Mouse (Mus musculus) kidney, postnatal 10 days (tissue): ENCODE results near the gene Rara.
A peak's percentile ranks its signal among the peaks of the same experiment; 100 is the strongest.

ENCODE experiments used
- DNase-seq: peaks from one replicate; pipeline ENCODE4 v3.0.0; 2021; ENCODE audit warnings: mixed read lengths

Gene Rara

DNA sequence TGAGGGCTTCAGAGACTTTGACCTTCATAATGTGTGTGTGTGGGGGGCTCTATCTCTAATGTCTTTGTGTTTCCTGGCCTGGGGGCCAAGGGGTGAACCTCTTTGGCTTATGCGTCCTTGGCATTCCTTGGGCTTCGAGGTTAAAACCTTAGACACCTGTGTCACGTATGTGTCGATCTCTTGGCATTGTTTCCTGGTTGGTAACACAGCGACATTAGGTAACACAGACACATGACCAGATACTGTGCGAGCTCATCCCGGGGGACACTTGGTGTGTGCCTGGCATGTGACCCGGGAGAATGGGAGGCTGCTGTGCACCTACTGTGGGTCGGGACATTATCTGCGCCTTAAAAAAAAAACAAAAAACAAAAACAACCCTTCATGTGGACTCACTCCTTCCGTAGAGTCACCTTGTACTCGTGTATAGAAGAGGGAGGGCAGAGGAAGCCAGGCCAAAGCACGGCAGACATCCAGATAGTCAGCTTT lies 26.3 kb downstream of the Rara start:
- no peak for DNase-seq

DNA sequence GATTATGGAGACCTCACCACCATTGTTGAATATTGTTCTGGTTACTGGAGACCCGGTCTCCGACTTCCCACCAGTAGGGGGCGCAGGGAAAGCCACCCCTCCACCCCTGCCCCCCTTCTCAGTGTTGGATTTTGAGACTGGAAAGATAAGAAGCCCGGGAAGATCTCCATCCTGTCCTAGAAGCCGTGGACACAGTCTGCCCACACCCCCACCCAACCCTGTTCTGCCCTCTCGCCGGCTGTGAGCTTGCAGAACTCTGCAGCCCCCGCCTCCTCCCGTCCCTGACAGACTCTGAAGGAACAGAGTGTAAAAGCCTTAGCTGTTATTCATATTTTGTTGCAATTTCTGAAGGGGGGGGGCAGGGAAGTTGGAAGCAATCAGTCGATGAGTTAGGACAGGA lies 26.8 kb downstream of the Rara start:
- DNase-seq = peak; percentile 92

DNA sequence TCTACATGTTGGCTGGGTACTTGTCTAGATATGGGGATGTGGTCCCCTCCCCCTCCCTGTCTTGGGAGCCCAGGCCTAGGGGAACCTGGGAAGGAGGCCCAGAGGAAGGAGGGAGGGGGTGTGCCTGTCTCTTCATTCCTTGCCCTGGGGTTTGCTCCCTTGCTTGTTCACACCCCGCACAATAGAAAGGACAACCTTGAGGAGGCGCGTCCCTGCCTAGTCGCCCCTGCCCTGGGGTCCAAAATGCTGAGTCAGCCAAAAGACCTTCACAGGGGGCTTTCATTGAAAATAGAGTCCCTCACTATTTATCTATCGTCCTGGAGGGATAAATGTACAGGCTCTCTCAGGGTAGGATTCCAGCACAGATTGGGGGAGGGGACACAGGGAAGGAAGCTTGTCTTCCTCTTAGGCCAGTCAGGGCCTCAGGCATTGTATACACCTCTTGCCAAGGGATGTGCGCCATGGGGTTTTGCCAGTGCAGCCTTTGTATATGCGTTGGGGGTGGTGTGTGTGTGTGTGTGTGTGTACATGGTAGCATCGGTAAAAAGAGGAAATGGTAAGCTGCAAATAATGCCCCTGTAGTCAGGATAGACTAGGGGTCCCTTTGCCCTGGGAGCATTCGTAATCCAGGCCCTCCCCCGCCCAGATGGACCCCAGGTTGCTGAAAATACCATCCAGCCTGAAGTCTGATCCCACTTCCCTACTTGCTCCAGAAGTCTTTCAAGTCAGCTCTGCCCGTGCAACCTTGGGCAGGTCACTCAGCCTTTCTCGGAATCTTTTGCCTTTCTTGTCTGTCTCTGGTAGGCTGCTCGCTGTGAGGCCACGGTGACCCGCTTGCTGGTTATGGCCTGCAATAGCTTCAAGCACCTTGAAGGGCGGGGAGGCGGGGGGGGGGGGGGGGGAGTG lies 27.4 kb downstream of the Rara start:
- peak; percentile 67 for DNase-seq

DNA sequence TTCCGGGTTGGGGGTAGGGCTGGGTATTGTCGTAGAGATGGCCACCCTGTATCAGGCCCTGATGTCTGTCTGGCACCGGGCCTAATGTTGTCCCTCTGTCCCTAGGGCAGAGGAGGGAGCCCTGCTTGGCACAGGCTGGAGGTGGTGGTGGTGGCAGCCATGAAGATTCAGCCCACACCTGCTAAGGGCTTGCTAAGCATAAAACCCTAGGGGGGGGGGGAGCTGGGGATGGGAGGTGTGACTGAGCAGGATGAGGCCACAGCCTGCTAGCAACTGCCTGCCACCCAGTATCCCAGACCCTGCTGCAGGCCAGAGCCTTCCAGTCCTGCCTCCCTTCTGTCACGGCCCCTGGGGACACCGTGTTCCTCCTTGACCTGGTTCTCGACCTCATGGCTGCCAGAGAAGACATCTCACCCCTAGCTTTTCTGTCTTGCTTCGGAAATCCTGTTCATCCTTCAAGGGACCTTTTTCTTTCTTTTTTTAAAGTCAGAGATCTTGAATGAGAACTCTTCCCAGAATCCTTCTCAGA lies 28.2 kb downstream of the Rara start:
- peak; percentile 50 for DNase-seq

DNA sequence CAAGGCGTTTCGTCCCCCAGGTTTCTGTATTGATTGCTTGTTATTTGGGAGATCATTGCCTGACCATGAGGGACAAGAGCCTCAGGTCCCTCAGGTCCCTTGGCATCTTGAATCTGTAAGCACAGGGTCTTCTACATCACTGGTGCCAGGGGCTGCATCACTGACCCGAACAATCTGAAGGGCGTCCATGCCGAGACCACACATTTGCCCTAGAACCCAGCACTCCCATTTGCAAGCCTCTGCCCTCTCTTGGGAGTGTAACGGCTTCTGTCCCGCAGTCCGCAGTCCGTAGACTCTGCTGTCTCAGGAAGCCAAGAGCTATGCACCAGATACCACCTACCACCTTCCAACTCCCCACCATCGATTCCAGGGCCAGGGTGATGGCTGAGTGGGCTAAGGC lies 28.7 kb downstream of the Rara start:
- no peak for DNase-seq

DNA sequence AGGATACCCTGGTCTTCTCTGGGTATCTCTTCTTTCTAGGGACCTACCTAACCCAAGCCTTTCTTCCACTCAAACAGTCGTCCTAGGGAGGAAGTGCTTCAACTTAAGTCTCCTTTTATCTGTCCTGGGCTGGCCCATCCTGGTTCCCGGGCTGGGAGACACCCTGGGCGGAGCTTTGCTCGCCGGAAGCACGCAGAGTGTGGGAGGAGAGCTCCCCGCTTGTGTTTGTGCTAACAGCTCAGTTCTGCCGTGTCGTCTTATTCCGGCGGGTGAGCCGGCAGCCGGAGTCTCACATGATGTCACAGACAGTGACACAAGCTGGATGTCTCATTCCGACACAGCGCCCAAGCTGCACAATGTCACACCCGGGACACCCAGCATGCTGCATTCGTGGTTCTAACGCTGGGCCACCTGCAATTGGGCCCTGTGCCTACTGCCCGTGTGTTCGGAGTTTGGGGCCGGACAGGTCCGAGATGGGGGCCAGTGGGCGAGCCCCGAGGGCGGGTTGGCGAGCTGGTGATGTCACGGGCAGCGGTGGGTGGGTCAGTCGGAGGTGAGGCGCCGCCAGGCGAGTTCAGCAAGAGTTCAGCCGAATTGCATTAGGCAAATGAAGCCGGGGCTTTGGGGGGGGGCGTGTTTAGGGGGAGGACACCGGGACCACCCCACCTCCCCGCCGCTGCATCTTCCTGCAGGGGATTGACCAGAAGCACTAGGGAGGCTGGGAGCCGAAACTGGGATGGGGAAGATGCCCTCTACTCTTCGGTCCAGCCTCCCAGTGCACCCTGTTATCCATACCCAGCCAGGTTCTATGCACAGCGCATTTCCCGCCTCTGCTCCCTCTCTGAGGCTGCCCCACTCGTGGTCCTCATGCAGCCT lies 32.1 kb downstream of the Rara start:
- peak; percentile 92 for DNase-seq

DNA sequence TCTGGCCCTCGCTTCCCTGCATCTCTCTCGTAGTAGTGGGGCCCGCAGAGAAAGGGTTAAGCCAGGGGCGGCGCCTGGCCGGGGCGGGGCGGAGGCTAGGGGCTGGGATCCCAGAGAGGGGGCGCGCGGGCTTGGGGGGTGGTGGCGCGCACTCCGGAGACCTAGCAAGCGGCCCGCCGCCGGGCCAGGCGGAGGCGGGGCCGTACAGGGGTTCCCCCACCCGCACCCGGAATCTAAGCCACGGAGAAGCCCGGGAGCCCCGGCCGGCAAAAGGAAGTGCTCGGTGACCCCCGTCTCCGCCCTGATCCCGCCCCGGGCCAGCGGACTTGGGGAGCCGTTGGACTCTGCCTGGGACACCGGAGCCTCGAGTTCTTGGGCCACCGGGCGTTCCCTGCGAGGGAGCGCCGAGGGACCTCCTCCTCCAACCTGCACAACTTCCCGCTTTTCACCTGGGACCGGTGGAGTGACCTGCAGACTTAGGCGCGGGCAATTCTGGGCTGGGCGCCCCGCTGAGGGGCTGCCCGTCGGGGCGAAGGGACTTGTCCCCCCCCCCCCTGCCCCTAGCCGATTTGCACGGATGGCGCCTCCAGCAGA lies 32.8 kb downstream of the Rara start:
- peak; percentile 94 for DNase-seq

DNA sequence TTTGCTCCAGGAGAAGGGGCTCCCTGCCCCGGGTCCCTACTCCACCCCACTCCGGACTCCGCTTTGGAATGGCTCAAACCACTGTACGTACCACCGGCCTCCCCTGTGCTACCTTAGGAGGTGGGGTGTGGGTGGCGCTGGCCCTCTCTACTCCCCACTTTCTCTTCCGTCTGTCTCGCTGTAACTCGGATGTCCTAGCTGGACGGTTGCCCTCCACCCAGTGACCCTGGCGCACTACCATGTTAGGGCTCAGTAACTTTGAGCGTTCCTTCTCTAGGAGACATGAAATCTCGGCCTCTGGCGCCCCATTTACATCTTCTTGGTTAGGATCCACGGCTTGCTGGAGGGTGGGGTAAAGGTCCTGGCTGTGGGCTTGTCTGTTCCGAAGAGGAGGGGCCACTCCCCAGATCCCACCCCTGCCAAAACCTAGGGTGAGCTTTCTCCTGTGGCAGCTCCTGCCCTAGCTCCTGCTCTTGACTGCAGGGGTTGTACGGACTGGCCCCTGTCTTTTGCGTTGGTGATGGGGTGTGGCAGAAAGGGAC lies 33.5 kb downstream of the Rara start:
- DNase-seq = peak; percentile 71

DNA sequence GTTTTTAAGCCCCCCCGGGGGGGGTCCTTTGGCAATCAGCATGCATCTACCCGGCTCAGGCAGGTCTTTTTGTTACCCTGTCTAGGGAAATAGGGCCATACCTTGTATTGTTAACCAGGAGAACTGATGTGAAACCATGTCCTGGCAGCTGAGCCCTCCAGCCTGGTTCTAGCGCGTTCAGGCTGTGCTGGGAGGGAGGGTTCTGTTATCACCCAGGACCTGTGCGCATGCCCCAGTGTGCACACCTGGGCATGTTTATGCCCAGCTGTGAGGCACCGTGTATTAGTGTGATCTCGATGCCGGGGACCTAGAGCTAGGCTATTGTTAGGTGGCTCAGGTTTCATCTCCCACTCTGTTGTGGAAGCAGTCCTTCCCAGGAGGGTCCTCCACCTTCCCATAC lies 34.1 kb downstream of the Rara start:
- DNase-seq = no peak

DNA sequence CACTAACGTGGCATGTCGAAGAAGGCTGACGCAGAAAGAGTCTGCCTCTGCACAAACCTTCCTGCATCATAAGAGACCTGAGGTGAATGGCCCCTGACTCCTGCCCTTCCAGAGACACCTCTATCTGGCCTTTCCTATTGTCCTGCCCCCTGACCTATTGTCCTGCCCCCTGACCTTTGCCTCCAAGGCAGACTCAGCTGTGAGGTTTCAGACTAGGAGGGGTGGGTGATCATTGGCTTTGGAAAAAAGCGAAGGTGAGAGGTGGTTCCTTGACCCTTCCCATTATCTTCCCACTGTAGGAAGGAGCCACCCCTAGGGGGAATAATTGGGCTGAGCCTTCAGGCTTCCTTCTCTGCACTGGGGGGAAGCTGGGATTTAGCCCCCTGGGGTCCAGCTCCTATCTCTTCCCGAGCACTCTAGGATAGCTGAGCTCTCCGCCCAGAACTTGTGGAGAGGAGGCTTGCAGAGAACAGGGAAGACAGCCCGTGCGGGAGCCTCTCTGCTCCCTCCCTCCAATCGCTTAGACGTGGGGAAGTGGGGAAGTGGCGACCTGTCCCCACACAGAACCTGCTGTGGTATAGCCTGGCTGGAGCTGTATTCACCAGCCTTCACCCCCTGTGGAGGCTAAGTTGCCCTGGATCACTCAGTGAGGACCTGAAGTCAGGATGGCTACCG lies 34.9 kb downstream of the Rara start:
- no peak for DNase-seq

DNA sequence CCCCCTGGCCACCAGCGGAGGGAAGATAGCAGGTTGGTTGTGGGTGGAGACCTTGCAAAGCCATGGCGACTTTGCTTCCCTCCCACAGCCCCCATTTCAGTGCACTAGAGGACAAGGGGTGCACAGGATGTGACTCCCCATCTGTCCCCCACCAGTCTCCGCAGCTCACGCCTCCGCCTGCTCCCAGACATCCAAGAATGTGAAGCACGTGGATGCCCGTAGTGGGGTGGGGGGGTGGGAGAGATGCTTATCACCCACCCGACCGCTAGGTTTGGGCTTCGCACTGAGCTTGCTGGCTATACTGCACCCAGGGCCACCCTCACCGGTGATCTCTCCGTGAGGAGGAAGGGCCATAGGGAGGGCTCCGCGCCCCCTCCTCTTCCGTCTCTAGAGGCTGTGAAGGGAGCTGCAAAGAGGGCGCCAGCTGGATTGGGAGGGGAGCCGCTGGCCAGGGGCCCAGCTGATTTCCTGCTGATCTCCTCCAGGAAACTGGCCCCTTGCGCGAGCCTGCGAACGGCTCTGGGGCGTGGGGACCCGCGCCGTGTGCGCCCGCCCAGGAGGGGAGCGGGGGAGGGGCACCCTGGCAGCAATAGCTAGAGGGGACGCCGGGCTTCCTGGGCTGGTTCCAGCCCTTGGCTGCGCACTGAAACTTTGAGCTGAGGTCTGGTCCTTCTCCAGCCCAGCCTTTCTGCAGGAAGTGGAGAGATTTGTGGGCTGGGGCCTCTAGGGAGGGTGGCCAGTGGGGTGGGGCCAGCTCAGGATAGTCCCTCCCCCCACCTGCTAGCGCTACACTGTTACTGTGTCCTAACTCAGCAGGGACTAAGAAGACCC lies 35.8 kb downstream of the Rara start:
- DNase-seq = peak; percentile 96

DNA sequence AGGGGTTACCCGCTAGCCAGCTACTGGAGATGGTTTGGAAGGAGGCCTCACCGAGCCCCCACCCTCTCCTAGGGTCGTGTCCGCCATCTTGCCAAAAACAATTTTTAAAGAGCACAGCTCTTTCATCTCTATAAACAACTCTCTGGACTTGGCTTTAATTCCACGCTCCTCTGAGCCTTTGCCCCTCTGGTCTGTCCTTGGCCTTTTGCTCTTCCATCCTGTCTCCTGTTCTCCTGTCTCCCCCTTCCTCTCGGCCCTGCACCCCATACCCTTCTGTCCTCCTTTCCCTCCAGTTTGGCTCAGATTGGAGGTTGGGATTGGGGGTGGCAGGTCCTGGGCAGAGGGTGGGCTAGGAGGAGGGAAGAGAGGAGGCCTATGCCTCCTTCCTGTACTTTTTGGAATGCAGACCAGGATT lies 36.6 kb downstream of the Rara start:
- no peak for DNase-seq

DNA sequence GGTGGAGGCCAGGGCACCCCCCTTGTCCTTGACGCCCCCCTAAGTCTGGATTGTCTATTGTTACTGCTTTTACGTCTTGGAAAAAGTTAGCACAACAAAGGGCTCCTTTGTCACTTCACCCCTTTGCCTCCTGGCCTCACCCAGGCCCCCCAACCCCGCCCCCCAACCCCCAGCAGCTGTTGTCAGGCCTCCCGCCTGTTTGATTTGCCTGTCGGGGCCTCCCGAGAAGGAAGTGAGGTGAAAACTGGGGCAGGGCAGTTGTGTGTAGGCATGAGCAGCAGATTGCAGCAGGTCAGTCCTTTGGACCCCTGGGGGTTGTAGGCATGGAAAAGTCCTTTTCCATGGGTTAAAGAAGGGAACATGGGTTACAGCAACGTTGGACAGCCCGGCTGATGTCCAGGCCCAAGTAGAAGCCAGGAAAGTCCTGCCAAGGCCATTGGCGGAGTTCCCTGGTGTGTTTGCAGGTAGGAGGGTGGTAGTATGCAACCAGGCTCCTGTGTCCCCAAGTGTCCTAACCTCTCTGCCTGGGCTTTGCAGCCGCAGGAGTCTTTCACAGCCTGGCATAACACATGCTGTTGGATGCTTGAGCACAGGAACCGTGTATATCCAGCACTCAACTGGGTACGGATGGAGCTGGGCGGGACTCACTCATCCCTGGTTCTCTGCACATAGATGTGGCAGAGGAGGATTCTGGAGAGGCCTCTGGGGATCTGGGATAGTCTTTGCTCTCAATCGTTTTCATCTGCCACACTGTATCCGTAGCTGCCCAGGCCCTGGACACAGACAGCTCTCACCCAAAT lies 37.2 kb downstream of the Rara start:
- peak; percentile 50 for DNase-seq

DNA sequence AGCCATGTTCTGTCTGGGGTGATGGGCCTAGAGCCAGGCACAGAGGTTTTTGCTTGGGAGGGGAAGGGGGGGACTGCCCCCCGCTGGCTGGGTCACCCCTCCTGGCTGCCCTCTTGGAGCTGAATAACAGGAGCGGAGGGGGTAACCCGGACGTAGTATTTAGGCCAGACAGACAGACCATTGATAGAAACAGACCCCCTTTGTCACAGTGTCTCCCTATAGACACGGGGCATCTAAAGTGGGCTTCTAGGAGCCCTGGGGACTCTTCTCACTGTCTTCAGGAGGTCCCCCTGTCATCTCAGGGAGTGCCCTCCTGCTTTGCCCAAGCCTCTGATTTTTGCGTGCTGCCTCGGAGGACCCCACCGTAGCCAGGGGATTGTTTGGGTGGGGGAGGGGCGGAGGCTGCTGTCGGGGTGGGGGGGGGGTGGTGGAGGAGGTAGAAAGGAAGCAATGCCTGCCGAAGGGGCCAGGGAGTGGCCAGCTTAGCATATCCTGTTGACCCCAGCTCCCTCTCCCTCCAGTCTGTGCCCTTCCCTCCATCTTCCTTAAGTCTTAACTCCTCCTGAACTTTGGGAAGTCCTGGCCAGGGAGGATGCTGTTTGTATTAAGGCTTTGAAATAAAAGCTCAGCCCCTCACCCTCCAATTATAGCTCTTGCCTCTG lies 37.9 kb downstream of the Rara start:
- DNase-seq = peak; percentile 48

DNA sequence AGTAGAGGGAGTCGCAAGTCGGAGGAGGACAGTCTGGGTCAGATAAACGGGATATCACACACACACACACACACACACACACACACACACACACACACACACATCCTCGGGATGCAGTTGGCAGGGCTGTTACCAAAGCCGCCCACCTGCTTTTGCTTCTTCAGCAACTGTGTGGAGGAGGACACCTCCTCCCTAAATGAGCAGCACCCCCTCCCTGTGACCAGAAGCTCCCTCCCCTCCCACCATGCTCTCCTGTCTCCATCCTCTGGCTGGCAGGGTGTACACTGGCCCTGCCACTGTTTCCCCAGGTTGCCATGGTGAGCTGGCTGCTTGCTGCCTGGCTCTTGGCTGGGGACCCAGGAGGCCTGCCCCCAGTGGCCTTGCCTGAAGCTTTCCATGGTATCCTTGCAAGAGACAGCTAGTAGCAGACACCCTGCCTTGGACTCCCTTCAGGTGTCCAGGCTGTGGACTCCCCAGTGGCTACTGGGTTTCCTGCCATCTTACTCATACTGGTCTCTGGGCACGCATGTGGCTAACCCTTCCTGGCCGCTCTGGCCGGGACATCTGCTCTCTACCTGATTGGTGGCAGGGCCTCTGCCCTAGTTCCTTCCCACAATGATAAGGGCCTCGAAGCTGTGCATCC lies 39.0 kb downstream of the Rara start:
- DNase-seq = peak; percentile 64

DNA sequence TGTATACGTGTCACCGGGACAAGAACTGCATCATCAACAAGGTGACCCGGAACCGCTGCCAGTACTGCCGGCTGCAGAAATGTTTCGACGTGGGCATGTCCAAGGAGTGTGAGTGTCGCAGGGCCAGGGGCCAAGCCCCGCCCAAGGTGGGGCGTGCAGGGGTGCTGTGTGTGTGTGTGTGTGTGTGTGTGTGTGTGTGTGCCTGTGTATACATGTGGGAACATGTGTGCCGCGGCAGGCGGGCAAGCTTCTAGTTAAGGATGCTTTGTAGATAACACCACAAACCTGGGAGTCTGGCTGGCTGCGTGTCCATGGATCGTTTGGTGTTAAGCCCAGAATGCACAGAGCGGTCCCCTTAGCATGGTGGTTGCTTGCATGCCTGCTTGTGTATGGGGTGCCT lies 40.5 kb downstream of the Rara start:
- peak; percentile 33 for DNase-seq

DNA sequence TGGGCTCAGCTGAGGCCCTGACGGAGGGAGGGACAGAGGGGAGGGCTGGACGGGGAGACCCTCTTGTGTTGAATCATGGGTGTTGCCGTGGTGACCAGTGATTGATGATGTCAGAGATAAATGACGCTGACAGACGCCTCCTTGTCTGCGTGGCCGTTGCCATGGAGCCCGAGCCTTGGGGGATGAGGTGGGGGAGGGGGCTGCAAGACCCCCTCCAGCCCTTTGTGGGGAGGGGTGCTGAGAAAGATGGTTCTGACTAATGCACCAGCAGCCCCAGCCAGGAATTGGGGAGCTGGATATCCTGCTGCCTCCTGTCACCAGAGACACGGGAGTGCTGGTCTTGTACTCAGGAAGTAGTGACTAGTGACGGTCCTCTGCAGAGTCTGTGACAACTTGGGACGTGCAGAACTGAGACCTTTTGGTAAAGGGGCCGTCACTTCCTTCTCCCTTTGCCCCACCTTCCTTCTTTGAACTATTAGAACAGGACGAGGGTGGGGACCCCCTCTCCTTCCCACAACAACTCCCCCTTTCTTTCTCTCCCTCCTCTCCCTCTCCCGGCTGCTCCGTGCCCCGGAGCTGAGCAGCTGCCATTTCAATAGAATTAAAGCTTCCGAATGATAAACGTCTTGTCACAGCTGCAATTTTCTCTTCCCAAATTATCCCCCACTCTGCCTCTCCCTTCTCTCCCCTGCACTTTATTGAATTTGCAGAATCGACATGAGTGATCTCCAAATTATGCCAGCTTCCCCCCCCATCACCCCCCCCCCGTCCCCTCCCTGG lies 41.3 kb downstream of the Rara start:
- peak; percentile 45 for DNase-seq

DNA sequence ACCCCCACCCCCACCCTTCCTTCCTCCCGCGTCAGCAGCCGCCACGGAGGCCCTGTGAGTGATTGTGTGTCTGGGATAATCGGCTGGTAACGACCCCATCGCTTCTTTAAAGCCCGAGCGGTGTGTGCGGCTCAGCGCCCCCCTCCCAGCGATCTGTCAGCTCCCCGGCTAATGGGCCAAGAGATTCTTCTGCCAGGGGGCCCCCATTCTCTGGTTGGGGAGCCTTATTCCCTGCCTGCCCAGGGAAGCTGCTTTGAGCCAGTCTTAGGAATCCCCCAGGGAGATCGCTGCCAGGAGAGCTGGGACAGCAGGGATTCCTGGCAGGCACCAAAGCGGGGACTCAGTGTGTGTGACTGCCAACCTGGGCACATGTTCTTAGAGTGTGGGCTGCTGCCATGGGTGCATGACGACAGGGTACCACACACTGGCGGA lies 41.9 kb downstream of the Rara start:
- DNase-seq = peak; percentile 49
